Mouse (Mus musculus) ES-Bruce4 (cell line): ENCODE data around the gene Cmtm6. TPM values are rescaled to one million over a fixed set of nuclear protein-coding genes. Genes with fewer than 3 reads are reported as not detected.

Source experiments
- H3K27ac ChIP-seq: 2 replicates; pipeline ENCODE4 v1.5.1; 2012; ENCODE audit warnings: low read length, inconsistent platforms; ENCODE audit not compliant: insufficient read depth
- H3K27me3 ChIP-seq: 2 replicates; pipeline ENCODE4 v1.6.1; 2012; ENCODE audit warnings: mild to moderate bottlenecking, low read length, inconsistent platforms; ENCODE audit not compliant: control insufficient read depth, poor library complexity, insufficient read depth, severe bottlenecking
- H3K36me3 ChIP-seq: 2 replicates; pipeline ENCODE4 v1.6.1; 2012; ENCODE audit warnings: inconsistent platforms, mild to moderate bottlenecking, low read length, moderate library complexity; ENCODE audit not compliant: control insufficient read depth, poor library complexity, insufficient read depth, severe bottlenecking
- H3K4me1 ChIP-seq: one replicate; pipeline ENCODE4 v1.8.1; 2011; ENCODE audit warnings: low read length; ENCODE audit not compliant: control insufficient read depth, insufficient read depth
- H3K4me3 ChIP-seq: 2 replicates; pipeline ENCODE4 v1.5.1; 2011; ENCODE audit warnings: low read depth, mild to moderate bottlenecking, low read length
- H3K9ac ChIP-seq: 2 replicates; pipeline ENCODE4 v1.6.1; 2012; ENCODE audit warnings: low read depth, mild to moderate bottlenecking, inconsistent platforms; ENCODE audit not compliant: poor library complexity, severe bottlenecking
- H3K9me3 ChIP-seq: replicated peaks from 2 replicates; pipeline ENCODE4 v1.6.1; 2012; ENCODE audit warnings: mild to moderate bottlenecking, low read length, inconsistent platforms; ENCODE audit not compliant: control insufficient read depth, poor library complexity, insufficient read depth, severe bottlenecking
- CTCF ChIP-seq: IDR thresholded peaks from one replicate; pipeline ENCODE4 v1.8.1; 2011; ENCODE audit warnings: low read depth, low read length
- EP300 ChIP-seq: IDR thresholded peaks from 2 replicates; pipeline ENCODE4 v1.6.1; 2011; ENCODE audit warnings: low read depth, low read length; ENCODE audit not compliant: insufficient read depth
- POLR2A ChIP-seq: IDR thresholded peaks from one replicate; pipeline ENCODE4 v1.8.1; 2011; ENCODE audit warnings: low read length; ENCODE audit not compliant: insufficient read depth
- polyA plus RNA-seq: library from polyadenylated mRNA; stranded (reverse); fragments of >200 nt; gene quantifications from 2 replicates; pipeline ENCODE4 v1.2.4, GENCODE M21; 2011; ENCODE audit warnings: low read depth; ENCODE audit not compliant: missing spikeins, insufficient read depth, insufficient read length

The Cmtm6 gene
- polyA plus RNA-seq, 1 experiment: 49.3 TPM

DNA sequence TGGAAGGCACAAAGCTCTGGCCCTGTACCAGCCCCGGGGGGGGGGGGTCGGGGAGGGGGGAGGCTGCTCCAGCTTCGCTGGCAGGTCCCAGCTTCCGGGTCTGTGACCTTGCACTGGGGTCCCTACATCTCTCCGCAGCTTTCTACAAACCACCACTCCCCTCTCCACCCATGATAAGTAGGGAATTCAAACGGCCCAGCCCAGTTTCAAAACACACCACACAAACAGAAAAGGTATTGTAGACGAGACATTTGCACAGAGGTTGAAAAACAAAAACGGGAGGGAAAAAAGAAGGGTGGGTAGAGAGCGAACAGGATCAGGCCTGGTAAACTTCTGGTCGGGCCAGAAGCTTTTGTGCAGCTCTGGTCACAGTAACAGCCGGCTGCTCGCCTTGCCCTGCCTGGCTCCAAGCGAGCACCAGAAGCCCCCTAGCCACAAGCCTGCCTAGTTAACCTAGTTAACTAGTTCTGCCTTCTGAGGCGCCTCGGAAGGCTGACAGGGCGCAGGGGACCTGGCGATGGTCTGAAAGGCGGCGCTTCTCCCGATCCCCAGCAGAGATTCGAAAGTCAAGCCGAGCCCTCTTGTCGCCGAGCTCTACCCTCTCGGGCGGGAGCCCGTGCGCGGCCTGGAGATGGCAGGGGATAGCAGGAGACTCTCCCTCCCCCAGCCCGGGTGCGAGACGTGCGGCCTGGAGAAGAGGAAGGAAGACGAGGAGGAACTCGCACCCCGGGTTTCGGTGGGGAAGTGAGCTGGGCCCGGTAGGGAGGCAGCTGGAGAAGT, 50.0 kb downstream of the Cmtm6 start:
- no peaks in the 10 kb centered on the region for H3K4me1 ChIP-seq
- H3K27ac ChIP-seq: peak overlapping the region; percentile 49
- H3K27me3 ChIP-seq: no peaks in the 10 kb centered on the region
- no peaks in the 10 kb centered on the region for H3K9me3 ChIP-seq
- no peaks in the 10 kb centered on the region for H3K36me3 ChIP-seq
- H3K9ac ChIP-seq: peak overlapping the region; percentile 88
- H3K4me3 ChIP-seq: peak overlapping the region; percentile 77
- no peak for TF ChIP-seq POLR2A
- no peak for TF ChIP-seq EP300
- no peak for TF ChIP-seq CTCF

DNA sequence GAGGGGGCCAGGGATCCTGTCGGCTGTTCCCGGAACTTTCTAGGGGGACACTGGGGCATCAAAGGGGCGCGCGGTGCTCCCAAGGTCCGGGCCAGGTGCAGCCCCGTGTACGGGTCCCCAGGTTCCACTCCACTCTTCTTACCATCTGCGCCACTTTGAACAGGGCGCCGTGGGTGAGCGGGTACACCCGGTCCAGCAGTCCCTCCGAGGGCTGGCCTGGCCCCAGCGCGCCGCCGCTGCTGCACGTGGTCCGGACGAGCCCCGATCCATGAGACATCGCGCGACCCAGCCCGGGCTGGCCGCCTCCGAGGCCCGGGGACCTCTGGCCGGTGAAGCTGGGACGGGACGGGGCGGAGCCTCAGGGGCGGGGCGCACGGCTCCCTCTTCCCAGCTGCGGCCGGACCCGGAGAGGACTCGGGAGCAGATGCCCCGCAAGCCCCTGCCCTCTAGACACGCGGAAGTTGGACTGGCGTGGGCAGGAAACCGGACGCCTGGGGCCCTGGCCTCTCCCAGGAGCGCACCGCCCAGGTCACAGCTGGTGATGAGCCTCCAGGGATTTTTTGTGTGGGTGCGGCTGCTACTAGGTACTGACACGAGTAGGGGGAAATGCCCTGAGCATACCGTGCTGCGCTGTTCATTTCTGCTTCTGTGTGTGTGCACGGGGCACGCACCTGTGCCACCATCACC, 50.8 kb downstream of the Cmtm6 start, which contains the start of gene Cmtm7:
Gene Cmtm7, minus strand, starts transcription at position 331 of the 687 bp plus-strand sequence.
- Histone ChIP-seq H3K27me3 (no peaks in the 10 kb centered on the region), H3K9ac (peak within 1 kb of the TSS; percentile 88), H3K9me3 (no peaks in the 10 kb centered on the region), H3K27ac (peak within 1 kb of the TSS; percentile 49), H3K36me3 (no peaks in the 10 kb centered on the region), H3K4me1 (no peaks in the 10 kb centered on the region), H3K4me3 (peak within 1 kb of the TSS; percentile 77)
- TF ChIP-seq CTCF: no peak
- TF ChIP-seq EP300: no peak

DNA sequence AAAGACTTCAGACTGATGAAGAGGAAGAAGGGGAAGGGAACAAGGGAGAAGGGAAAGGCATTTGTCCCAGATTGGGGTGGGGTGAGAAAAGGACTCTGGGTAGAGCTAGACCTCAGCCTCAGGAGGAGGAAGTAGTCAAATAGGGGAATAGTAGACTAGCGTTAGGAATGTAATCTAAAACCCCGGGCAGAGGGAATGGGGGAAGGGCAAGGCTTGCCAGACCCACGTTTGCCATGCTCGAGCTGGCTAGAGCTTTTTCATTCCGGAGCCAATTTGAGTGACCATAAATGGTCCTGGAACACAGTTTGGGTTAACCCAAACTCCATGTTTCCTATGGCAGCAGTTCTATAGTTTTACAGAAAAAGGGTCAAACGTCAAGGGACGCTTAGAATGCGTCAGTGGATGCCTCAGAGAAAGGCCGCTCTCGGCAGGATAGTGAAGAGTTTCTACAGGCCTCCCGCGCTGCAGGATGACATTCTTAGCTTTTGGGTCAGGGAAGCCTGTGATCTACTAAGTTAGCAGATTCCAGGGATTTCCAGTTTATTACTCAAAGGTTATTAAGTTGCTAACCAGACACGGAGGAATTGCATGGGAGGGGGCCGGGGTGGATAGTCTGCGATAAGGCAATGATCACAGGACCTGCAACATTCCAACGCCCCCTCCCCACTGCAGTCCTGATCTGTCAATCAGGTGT, 54.7 kb downstream of the Cmtm6 start:
- TF ChIP-seq POLR2A: no peak
- no peak for TF ChIP-seq CTCF
- TF ChIP-seq EP300: no peak
- H3K27ac ChIP-seq: peak overlapping the region; percentile 91
- peak overlapping the region; percentile 38; the same call in 1 of the 2 replicates for H3K9ac ChIP-seq
- no peaks in the 10 kb centered on the region for H3K9me3 ChIP-seq
- H3K27me3 ChIP-seq: no peaks in the 10 kb centered on the region
- H3K36me3 ChIP-seq: no peaks in the 10 kb centered on the region
- peak overlapping the region; percentile 12; the same call in 1 of the 2 replicates for H3K4me3 ChIP-seq
- H3K4me1 ChIP-seq: no peaks in the 10 kb centered on the region

DNA sequence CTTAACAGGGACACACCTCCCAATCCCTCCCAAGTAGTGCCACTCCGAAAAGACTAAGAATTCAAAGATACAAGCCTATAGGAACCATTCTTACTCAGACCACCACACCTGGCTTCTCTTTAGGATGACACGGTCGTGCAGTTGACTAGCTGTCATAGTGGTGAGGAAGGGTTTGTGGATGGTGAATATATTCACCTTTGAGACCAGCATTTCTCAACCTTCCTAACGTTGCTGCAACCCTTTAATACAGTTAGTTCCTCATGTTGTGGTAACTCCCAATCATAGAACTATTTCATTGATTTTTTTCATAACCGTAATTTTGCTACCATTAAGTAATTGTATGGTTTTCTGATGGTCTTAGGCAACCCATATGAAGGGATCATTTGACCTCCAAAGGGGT, 56.2 kb downstream of the Cmtm6 start:
- Histone ChIP-seq H3K4me3 (no peak overlapping the region), H3K27me3 (no peaks in the 10 kb centered on the region), H3K9ac (no peak overlapping the region), H3K36me3 (no peaks in the 10 kb centered on the region), H3K9me3 (no peaks in the 10 kb centered on the region), H3K27ac (no peak overlapping the region), H3K4me1 (peaks cover 6% of the 10 kb centered on the region)
- TF ChIP-seq CTCF (no peak), EP300 (no peak), POLR2A (no peak)

DNA sequence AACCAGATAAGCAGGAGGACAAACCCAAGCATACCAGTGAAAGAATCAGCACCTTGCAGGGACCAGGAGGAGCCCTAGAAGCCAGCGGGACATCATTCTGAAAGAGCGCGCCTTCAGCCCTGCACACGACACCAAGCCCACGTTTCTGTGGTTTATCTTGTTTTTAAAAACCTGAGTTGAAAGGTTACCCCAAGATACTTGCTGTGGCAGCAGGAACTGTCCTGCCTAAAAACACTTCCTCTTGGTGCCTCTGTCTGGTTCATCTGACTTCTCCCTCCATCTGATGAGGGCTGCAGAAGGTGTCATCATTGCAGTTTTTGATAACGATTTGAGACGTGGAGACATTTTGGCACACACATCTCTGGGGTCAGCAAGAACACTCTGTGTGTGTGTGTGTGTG, 56.8 kb downstream of the Cmtm6 start:
- TF ChIP-seq POLR2A: no peak
- TF ChIP-seq CTCF: no peak
- no peak for TF ChIP-seq EP300
- Histone ChIP-seq H3K27ac (no peak overlapping the region), H3K36me3 (no peaks in the 10 kb centered on the region), H3K27me3 (no peaks in the 10 kb centered on the region), H3K4me1 (peaks cover 6% of the 10 kb centered on the region), H3K9ac (no peak overlapping the region), H3K9me3 (no peaks in the 10 kb centered on the region), H3K4me3 (no peak overlapping the region)

DNA sequence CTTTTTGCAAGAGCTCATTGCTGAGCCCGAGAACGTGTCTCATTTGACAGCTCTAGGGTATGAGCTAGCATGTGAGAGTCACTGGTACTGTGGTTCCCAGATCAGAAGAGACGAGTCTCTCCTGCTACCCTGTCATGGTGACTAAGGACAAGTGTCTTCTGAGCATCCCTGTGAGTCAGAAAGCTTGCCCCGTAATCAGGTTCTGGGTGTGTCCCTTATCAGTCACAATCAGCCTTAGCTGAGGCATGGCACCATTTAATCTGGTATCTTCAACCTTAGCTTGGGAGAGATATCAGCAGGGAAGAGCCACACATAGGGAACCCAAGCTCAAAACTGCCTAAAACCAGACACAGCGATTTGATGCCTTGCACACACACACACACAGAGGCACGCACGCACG, 57.8 kb downstream of the Cmtm6 start:
- no peaks in the 10 kb centered on the region for H3K27me3 ChIP-seq

More for the DNA sequence above, 57.8 kb downstream of the Cmtm6 start:
- Histone ChIP-seq H3K36me3 (no peaks in the 10 kb centered on the region), H3K4me3 (no peak overlapping the region), H3K4me1 (peaks cover 6% of the 10 kb centered on the region), H3K27ac (no peak overlapping the region), H3K9me3 (no peaks in the 10 kb centered on the region), H3K9ac (no peak overlapping the region)
- TF ChIP-seq CTCF (no peak), EP300 (no peak), POLR2A (no peak)
